In the genomic region with DNA sequence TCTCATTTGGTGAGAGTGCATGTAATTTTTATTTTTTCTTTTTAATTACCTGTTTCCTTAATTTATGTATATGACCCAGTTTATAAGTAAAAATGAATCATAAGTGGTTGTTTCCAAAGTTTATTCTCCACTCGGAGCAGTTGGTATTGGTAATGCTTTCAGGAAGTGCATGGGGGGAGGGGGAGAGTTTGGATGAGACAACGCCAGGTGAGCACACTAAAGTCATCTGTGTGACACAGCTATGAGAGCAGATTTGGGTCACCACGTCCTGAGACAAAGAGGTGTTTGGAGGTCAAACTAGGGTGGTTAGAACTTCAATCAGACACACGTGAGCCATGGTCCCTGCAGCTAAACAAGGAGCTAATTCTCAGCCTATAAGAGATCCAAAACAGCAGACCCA, we compare ENCODE assay signal across 19 mouse cellular contexts.
DNase-seq lines count a peak whose midpoint lies in the region; TF ChIP-seq lines count a peak whose summit lies in the region.
"Had no signal": no experiment of that assay in that cellular context is flagged by ENCODE, and none has a peak within 500 bp of the region (broad histone marks: within the 10 kb centered on the region; RNA-seq: fewer than 3 reads in every experiment).

No protein-coding gene starts in this region.

- 63% methylated on average over 4 of the region's 4 CpGs for WGBS in thymus, adult 2 months

- H3K36me3 ChIP-seq in thymus, adult 2 months (ENCODE audit: control insufficient read depth, insufficient read depth, low read length), result no peaks in the 10 kb centered on the region
- H3K36me3 ChIP-seq: embryonic facial prominence, embryonic 10.5 days; embryonic facial prominence, embryonic 12.5 days; forebrain, embryonic 15.5 days had no signal

- peak; percentile 23 for DNase-seq in thymus, adult 2 months
- no peak for DNase-seq in thymus, postnatal 0 days (ENCODE audit: low spot score)
- peak; percentile 60 for DNase-seq in thymus, postnatal 14 days
- peak; percentile 31 for DNase-seq in thymus, postnatal 4 days
- DNase-seq in embryo, embryonic 9.5 days (ENCODE audit: extremely low spot score), result no peak
- DNase-seq in left cerebral cortex, postnatal 25 days (ENCODE audit: low spot score in 2 of 2), result no peak
- DNase-seq: adrenal gland, adult 2 months; adrenal gland, postnatal 10 days; adrenal gland, postnatal 25 days; cerebellum, adult 11 months; cerebellum, adult 18-20 months; cerebellum, adult 8-10 months; cerebellum, postnatal 14 days; cerebellum, postnatal 36 days; embryo, embryonic 11 days had no signal

- H3K27me3 ChIP-seq in thymus, adult 2 months (ENCODE audit: control insufficient read depth, insufficient read depth, low read length), result no peaks in the 10 kb centered on the region
- H3K27me3 ChIP-seq: embryonic facial prominence, embryonic 12.5 days; forebrain, embryonic 15.5 days had no signal

- H3K4me1 ChIP-seq in thymus, adult 2 months (replicated peaks; ENCODE audit: control insufficient read depth, insufficient read depth, low read length), result no peaks in the 10 kb centered on the region
- H3K4me1 ChIP-seq: embryonic facial prominence, embryonic 10.5 days; embryonic facial prominence, embryonic 12.5 days had no signal

- intact Hi-C loops in left cerebral cortex, postnatal 25 days (cut with DNase I), result loop anchor here (5.0 kb wide), 1 partner anchor 247 kb away; no protein-coding TSS in a partner anchor

- no peak for TF ChIP-seq CTCF in thymus, adult 2 months (IDR thresholded peaks at IDR 0.05; ENCODE audit: borderline replicate concordance, control insufficient read depth, extremely low read depth, insufficient read depth, low read length, poor library complexity)

- no peak overlapping the region for H3K4me3 ChIP-seq in thymus, adult 2 months (ENCODE audit: control insufficient read depth, insufficient read depth, low read length)
- H3K4me3 ChIP-seq: embryonic facial prominence, embryonic 10.5 days; embryonic facial prominence, embryonic 12.5 days; forebrain, embryonic 13.5 days; forebrain, embryonic 15.5 days had no signal

- no peak overlapping the region for H3K27ac ChIP-seq in thymus, adult 2 months (ENCODE audit: control insufficient read depth, insufficient read depth, low read length)
- H3K27ac ChIP-seq: embryonic facial prominence, embryonic 10.5 days; embryonic facial prominence, embryonic 12.5 days; forebrain, embryonic 13.5 days; forebrain, embryonic 15.5 days had no signal

- TF ChIP-seq POLR2A in thymus, adult 2 months (IDR thresholded peaks at IDR 0.05; ENCODE audit: control insufficient read depth, extremely low read depth, insufficient read depth, low read length, poor library complexity), result no peak

Comparison
In these comparisons a context has a peak if more than half of its experiments do, and no peak if none do; other contexts are left out.
1. DNase-seq: peak in thymus, adult 2 months (single experiment), thymus, postnatal 14 days (single experiment) and thymus, postnatal 4 days (single experiment); none in thymus, postnatal 0 days (single experiment), embryo, embryonic 9.5 days (single experiment) and left cerebral cortex, postnatal 25 days (0 of 2).